Mouse (Mus musculus): Measurements from ENCODE around the gene Hpca.

DNA sequence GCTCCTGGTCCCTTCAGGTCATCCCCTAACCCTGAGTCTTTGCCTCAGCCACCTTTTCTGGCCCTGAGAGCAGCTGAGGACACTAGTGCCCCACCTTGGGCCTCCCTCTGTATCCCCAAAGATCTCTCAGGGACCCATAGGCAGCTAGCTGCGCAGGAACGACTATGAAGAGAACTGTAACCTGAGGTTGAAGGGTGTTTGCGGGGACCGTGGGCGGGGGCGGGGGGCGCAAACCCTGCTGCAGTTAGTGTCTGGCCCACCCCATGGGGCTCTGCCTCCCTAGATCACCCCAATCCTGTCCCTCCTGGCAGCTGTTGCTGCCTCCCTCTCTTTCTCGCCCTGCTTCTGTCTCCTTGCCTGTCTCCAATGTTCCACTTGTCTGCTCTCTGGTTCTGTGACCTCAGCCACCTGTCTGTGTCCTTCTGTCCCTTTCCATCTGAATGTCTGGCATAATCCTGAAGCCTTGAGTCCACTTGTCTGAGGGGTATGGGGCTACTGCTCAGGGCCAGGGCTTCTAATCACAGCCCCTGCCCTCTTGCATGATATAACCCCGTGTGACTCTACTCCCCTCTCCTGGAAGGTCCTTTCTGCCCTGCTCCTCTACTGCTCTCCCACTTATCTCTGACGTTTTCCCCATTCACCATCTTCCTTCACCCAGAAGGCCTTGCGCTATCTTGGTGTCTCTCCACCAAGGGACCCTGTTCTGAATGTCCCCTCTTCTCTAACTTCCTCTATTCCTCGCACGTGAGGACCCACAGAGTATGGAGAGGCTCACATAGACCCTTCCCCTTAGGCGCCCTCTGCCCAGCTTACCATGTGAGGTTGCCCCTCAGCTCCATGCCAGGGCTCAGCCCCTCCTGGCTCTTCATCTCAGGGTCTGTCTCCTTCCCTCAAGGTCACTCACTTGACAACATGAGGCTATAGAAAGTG, 15.8 kb upstream of the Hpca start:
- no peak for TF ChIP-seq CTCF (conservative IDR thresholded peaks at IDR 0.05; ENCODE audit: low read length)
- TF ChIP-seq NANOG (IDR thresholded peaks at IDR 0.05; ENCODE audit: borderline replicate concordance, low read length) = no peak
- TF ChIP-seq POU5F1 (IDR thresholded peaks at IDR 0.05; ENCODE audit: borderline replicate concordance, low read length) = no peak

All from E14TG2a.4 (cell line).